Mouse (Mus musculus): Measurements from ENCODE around the gene Gm21969. TPM values are rescaled to one million over a fixed set of nuclear protein-coding genes. Genes with fewer than 3 reads are reported as not detected.

Gene Gm21969
- polyA plus RNA-seq, 1 experiment from 2014 or later, result not detected

DNA sequence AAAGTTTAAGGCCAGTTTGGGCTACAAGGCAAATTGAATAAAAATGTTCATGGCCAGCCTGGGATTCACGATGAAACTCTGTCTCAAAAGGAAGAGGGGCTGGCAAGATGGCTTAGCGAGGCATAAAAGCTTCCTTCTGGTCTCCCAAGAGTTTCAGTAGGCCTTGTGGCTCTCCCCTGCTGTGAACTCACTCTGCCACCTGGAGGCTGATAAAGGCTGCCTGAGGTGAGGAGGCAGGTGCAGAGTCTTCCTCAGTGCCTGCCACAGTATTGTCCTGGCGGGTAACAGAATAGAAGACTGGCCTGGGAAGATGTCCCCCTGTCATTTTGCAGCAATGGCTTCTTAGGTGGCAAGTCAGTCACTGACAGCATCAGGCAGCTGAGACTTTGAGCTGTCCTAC is 20.1 kb upstream of the Gm21969 start:
- Histone ChIP-seq H3K4me1 (replicated peaks; ENCODE audit: control insufficient read depth, insufficient read depth, low read length) (peaks cover 30% of the 10 kb centered on the region), H3K4me3 (replicated peaks; ENCODE audit: low read length) (no peak overlapping the region), H3K27me3 (ENCODE audit: control insufficient read depth, insufficient read depth, low read length) (no peaks in the 10 kb centered on the region), H3K27ac (no peak overlapping the region), H3K4me2 (replicated peaks) (no peak overlapping the region), H3K9me3 (ENCODE audit: control insufficient read depth, low read length) (no peaks in the 10 kb centered on the region), H3K9ac (no peak overlapping the region), H3K36me3 (replicated peaks; ENCODE audit: control insufficient read depth, insufficient read depth) (no peaks in the 10 kb centered on the region)
- ATAC-seq (ENCODE audit: low FRiP score) (no peak), DNase-seq (ENCODE audit: low spot score) (no peak)
- 27% methylated on average over 3 of the region's 3 CpGs for WGBS

DNA sequence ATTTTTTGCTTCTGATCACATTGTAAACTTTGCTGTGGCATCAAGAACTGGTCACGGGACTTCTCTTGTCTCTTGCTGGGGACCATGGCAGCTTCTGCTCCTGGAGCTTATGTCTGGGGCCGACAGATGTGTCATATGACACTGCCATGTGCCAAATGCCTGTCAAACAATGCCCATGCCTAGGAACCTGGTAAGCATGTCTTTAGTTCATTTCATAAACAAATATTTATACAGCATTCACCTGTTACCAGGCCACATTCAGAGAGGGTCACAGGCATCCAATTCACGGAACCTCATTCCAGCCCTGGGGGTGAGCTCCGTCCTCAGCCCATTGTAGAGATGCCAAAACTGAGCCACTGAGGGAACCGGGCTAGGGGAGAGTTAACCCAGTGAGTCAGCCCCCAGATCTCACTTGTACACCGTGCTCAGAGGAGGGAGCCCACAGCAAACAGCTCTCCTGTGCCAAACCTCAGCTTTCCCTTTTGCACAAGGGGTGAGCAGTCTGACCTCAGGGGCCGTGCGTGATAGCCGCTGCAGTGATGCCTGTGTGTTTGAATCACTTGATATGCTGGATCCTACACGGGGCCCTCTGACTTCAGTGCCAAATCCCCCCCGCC is 19.2 kb upstream of the Gm21969 start:
- no peaks in the 10 kb centered on the region for H3K27me3 ChIP-seq (ENCODE audit: control insufficient read depth, insufficient read depth, low read length)
- DNase-seq (ENCODE audit: low spot score) (no peak), ATAC-seq (ENCODE audit: low FRiP score) (no peak)
- H3K4me2 ChIP-seq (replicated peaks), result no peak overlapping the region
- 83% methylated on average over 11 of the region's 11 CpGs for WGBS
- no peak overlapping the region for H3K27ac ChIP-seq
- no peak overlapping the region for H3K4me3 ChIP-seq (replicated peaks; ENCODE audit: low read length)
- no peaks in the 10 kb centered on the region for H3K36me3 ChIP-seq (replicated peaks; ENCODE audit: control insufficient read depth, insufficient read depth)
- peaks cover 30% of the 10 kb centered on the region for H3K4me1 ChIP-seq (replicated peaks; ENCODE audit: control insufficient read depth, insufficient read depth, low read length)
- no peaks in the 10 kb centered on the region for H3K9me3 ChIP-seq (ENCODE audit: control insufficient read depth, low read length)
- no peak overlapping the region for H3K9ac ChIP-seq

DNA sequence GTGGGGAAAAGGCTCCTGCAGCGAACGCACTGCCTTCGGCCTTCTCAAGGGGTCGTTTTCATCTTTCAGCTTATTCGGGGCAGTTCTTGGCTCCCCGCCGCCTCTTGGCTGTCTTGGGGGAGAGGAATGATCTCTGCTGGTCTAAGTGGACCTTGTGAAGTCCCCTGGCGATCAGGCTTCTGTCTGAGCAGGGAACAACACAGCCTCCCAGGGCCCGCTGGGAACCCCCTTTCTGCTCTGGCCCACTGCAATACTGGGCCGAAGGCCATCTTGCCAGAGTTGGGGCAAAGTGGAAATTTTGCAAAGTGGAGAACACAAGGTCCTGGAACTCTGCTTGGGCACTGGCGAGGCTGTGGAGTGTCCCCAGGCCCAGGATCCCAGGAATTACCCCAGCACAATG is 18.3 kb upstream of the Gm21969 start:
- Histone ChIP-seq H3K27me3 (ENCODE audit: control insufficient read depth, insufficient read depth, low read length) (no peaks in the 10 kb centered on the region), H3K4me2 (replicated peaks) (no peak overlapping the region), H3K36me3 (replicated peaks; ENCODE audit: control insufficient read depth, insufficient read depth) (no peaks in the 10 kb centered on the region), H3K9ac (no peak overlapping the region), H3K4me1 (replicated peaks; ENCODE audit: control insufficient read depth, insufficient read depth, low read length) (peaks cover 24% of the 10 kb centered on the region), H3K9me3 (ENCODE audit: control insufficient read depth, low read length) (no peaks in the 10 kb centered on the region), H3K4me3 (replicated peaks; ENCODE audit: low read length) (no peak overlapping the region), H3K27ac (no peak overlapping the region)
- 77% methylated on average over 11 of the region's 11 CpGs for WGBS
- DNase-seq (ENCODE audit: low spot score) (no peak), ATAC-seq (ENCODE audit: low FRiP score) (no peak)

DNA sequence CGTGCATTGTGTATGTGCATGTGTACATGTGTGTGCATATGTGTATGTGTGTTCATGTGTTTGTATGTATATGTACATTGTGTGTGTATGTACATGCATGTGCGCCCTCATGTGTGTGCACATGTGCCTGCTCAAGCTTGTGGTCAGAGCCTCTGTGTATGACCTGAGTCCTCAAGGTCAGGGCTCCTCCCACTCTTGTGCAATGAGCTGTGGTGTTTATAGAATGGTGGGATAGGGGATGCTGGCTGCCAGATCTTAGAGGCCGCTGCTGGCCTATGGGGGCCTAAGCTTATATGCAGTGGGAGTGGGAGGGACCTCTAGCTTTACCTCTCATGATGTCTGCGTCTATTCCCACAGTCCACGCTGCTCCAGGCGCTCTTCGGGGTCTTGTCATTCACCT is 17.3 kb upstream of the Gm21969 start:
- H3K27ac ChIP-seq, result no peak overlapping the region
- no peaks in the 10 kb centered on the region for H3K9me3 ChIP-seq (ENCODE audit: control insufficient read depth, low read length)
- H3K27me3 ChIP-seq (ENCODE audit: control insufficient read depth, insufficient read depth, low read length), result no peaks in the 10 kb centered on the region
- no peak overlapping the region for H3K4me3 ChIP-seq (replicated peaks; ENCODE audit: low read length)
- H3K9ac ChIP-seq, result no peak overlapping the region
- no peak overlapping the region for H3K4me2 ChIP-seq (replicated peaks)
- 88% methylated on average over 7 of the region's 7 CpGs for WGBS
- no peak for ATAC-seq (ENCODE audit: low FRiP score)
- DNase-seq (ENCODE audit: low spot score), result no peak
- H3K4me1 ChIP-seq (replicated peaks; ENCODE audit: control insufficient read depth, insufficient read depth, low read length), result peaks cover 21% of the 10 kb centered on the region
- H3K36me3 ChIP-seq (replicated peaks; ENCODE audit: control insufficient read depth, insufficient read depth), result no peaks in the 10 kb centered on the region

DNA sequence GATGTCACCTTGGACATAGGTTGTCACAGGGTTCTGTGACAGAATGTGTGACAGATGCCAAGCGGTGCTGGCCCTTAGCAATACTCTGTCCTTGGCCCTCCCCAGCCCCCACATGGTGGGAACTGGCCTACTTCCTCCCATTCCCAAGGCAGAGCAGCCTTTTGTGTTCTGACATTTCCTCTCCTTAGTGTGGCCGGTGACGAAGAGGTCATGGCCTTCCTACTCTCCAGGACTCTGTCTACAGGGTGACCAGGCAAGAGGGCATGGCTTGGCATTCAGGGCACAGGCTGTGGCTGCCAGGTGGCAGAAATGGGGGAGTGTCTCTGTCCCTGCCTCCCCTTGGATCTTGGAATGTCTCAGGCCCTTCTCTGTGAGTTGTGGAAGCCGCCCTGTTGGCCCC is 15.6 kb upstream of the Gm21969 start:
- DNase-seq (ENCODE audit: low spot score), result no peak
- WGBS, result 69% methylated on average over 4 of the region's 4 CpGs
- Histone ChIP-seq H3K9me3 (ENCODE audit: control insufficient read depth, low read length) (no peaks in the 10 kb centered on the region), H3K4me2 (replicated peaks) (no peak overlapping the region), H3K4me1 (replicated peaks; ENCODE audit: control insufficient read depth, insufficient read depth, low read length) (peaks cover 8% of the 10 kb centered on the region), H3K27me3 (ENCODE audit: control insufficient read depth, insufficient read depth, low read length) (no peaks in the 10 kb centered on the region), H3K27ac (no peak overlapping the region), H3K36me3 (replicated peaks; ENCODE audit: control insufficient read depth, insufficient read depth) (no peaks in the 10 kb centered on the region), H3K4me3 (replicated peaks; ENCODE audit: low read length) (no peak overlapping the region), H3K9ac (no peak overlapping the region)
- no peak for ATAC-seq (ENCODE audit: low FRiP score)

DNA sequence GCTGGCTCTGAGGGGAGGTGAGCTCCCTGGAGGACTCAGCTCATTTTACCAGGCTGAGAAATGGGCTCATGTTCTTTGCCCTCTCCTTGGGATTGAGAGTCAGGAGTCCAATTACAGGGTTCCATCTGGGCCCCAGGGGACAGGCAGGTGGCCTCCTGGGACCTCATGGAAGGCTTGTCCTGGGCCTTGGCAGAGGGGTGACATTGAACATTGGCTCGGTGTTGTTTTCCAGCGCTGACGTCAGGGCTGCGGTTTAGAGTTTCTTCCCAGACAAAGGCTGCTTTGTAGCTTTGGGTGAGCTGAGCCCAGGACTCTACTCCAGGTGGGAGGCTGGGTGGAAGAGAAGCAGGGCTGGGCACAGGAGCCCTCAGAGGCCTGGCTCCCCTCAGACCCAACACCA is 15.2 kb upstream of the Gm21969 start:
- 81% methylated on average over 4 of the region's 4 CpGs for WGBS
- Histone ChIP-seq H3K9me3 (ENCODE audit: control insufficient read depth, low read length) (no peaks in the 10 kb centered on the region), H3K27me3 (ENCODE audit: control insufficient read depth, insufficient read depth, low read length) (no peaks in the 10 kb centered on the region), H3K36me3 (replicated peaks; ENCODE audit: control insufficient read depth, insufficient read depth) (no peaks in the 10 kb centered on the region), H3K27ac (no peak overlapping the region), H3K4me1 (replicated peaks; ENCODE audit: control insufficient read depth, insufficient read depth, low read length) (peaks cover 6% of the 10 kb centered on the region), H3K4me3 (replicated peaks; ENCODE audit: low read length) (no peak overlapping the region), H3K9ac (no peak overlapping the region), H3K4me2 (replicated peaks) (no peak overlapping the region)
- ATAC-seq (ENCODE audit: low FRiP score), result no peak
- no peak for DNase-seq (ENCODE audit: low spot score)

DNA sequence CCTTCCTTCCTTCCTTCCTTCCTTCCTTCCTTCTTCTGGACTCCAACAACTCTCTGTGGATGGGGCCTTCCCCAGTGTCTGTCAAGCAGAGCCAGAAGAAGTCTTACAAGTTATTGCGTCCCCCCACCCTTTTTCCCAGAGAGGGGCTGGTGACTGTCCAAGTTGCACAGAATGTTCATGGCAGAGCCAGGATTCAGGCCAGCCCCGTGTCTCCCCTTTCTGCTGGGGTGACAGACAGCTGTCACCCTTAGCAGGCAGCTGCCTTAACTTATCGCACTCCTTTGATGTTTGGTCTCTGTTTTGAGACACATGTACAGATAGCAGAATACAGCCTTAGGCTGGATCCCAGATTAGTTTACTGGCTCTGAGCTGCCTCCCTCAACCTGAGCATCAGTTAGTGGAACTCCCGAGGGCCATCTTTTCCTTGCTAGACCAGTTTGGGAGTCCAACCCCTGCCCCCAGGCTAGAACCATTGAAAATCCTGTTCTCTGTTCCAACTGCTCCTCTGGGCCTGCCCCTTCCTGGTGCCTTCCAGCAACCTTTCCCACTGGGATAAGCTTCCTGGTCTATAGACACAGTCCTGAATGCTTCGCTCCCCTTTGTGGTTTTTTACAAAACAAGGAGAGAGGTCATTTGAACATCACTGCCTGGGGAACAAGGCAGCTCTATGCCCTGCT is 13.5 kb upstream of the Gm21969 start:
- 63% methylated on average over 5 of the region's 5 CpGs for WGBS
- Histone ChIP-seq H3K9ac (no peak overlapping the region), H3K9me3 (ENCODE audit: control insufficient read depth, low read length) (no peaks in the 10 kb centered on the region), H3K4me1 (replicated peaks; ENCODE audit: control insufficient read depth, insufficient read depth, low read length) (no peaks in the 10 kb centered on the region), H3K36me3 (replicated peaks; ENCODE audit: control insufficient read depth, insufficient read depth) (no peaks in the 10 kb centered on the region), H3K27me3 (ENCODE audit: control insufficient read depth, insufficient read depth, low read length) (no peaks in the 10 kb centered on the region), H3K4me2 (replicated peaks) (no peak overlapping the region), H3K27ac (no peak overlapping the region), H3K4me3 (replicated peaks; ENCODE audit: low read length) (no peak overlapping the region)
- ATAC-seq (ENCODE audit: low FRiP score), result no peak
- DNase-seq (ENCODE audit: low spot score), result no peak

DNA sequence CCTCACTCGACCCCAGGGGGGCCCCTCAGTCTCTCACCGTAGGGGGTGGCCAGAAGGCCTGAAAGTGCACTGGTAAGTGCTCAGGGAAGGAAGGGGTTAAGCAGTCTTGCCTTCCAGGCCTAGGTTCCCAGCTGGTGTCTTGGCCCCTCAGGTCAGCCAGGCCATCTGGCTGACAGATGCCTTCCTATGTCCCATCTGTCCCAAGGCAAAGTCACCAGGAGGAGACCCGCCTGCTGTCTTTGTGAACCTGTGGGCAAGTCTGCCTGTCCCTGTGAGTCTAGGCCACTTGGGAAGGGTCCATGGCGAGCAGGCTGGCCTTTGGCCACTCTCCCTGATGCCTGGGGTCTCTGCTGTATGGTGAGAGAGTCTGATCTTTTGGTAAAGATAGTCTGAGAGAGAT is 12.5 kb upstream of the Gm21969 start:
- no peak for ATAC-seq (ENCODE audit: low FRiP score)
- DNase-seq (ENCODE audit: low spot score), result peak; percentile 44
- Histone ChIP-seq H3K27me3 (ENCODE audit: control insufficient read depth, insufficient read depth, low read length) (no peaks in the 10 kb centered on the region), H3K4me1 (replicated peaks; ENCODE audit: control insufficient read depth, insufficient read depth, low read length) (peaks cover 3% of the 10 kb centered on the region), H3K4me3 (replicated peaks; ENCODE audit: low read length) (no peak overlapping the region), H3K9me3 (ENCODE audit: control insufficient read depth, low read length) (no peaks in the 10 kb centered on the region), H3K36me3 (replicated peaks; ENCODE audit: control insufficient read depth, insufficient read depth) (no peaks in the 10 kb centered on the region), H3K27ac (no peak overlapping the region), H3K4me2 (replicated peaks) (no peak overlapping the region), H3K9ac (no peak overlapping the region)
- 24% methylated on average over 4 of the region's 4 CpGs for WGBS

DNA sequence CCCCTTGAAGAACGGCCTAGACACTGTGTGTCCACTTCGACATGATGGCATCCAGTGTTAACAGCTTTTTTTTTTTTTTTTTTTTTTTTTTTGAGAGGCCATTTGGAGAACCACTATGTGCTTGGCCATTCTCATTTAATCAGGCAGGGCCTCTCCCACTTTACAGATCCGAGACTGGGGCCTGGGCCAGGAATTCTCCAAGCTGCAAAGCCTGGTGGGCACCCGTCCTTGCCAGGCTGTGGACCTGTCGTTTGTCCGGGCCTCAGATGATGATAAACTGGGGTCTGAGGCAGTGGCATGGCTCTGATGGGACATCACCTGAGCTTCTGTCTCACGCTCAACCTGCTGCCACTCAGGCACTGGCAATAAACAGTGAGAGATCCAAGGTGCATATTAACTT is 10.1 kb upstream of the Gm21969 start:
- DNase-seq (ENCODE audit: low spot score), result no peak
- Histone ChIP-seq H3K4me1 (replicated peaks; ENCODE audit: control insufficient read depth, insufficient read depth, low read length) (peaks cover 27% of the 10 kb centered on the region), H3K4me3 (replicated peaks; ENCODE audit: low read length) (no peak overlapping the region)

DNA sequence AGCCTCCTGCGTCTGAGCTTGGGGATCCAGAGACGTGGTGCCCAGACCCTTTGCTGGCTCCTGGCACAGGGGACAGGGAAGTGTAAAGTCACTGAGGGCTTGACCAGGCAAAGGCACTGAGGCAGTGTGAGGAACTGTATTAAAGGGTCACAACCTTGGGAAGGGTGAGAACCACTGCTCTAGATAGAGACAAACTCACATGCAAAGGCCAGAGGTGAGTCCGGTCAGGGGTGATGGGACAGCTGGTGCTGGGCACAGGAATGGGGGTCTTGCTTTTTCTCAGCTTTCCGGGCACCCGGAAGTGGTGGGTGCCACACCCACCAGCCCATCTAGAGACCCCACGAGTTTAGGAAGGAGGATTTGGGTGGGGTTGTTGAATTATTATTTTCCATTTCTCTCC is 9.6 kb upstream of the Gm21969 start:
- DNase-seq (ENCODE audit: low spot score), result no peak
- Histone ChIP-seq H3K4me3 (replicated peaks; ENCODE audit: low read length) (no peak overlapping the region), H3K9me3 (ENCODE audit: control insufficient read depth, low read length) (no peaks in the 10 kb centered on the region), H3K36me3 (replicated peaks; ENCODE audit: control insufficient read depth, insufficient read depth) (no peaks in the 10 kb centered on the region), H3K27ac (no peak overlapping the region), H3K9ac (no peak overlapping the region), H3K27me3 (ENCODE audit: control insufficient read depth, insufficient read depth, low read length) (no peaks in the 10 kb centered on the region), H3K4me1 (replicated peaks; ENCODE audit: control insufficient read depth, insufficient read depth, low read length) (peaks cover 32% of the 10 kb centered on the region), H3K4me2 (replicated peaks) (no peak overlapping the region)
- no peak for ATAC-seq (ENCODE audit: low FRiP score)
- 75% methylated on average over 6 of the region's 6 CpGs for WGBS

More for the DNA sequence above, 10.1 kb upstream of the Gm21969 start:
- Histone ChIP-seq H3K27ac (no peak overlapping the region), H3K9me3 (ENCODE audit: control insufficient read depth, low read length) (no peaks in the 10 kb centered on the region), H3K27me3 (ENCODE audit: control insufficient read depth, insufficient read depth, low read length) (no peaks in the 10 kb centered on the region), H3K4me2 (replicated peaks) (no peak overlapping the region), H3K36me3 (replicated peaks; ENCODE audit: control insufficient read depth, insufficient read depth) (no peaks in the 10 kb centered on the region), H3K9ac (no peak overlapping the region)
- 87% methylated on average over 7 of the region's 7 CpGs for WGBS
- ATAC-seq (ENCODE audit: low FRiP score), result no peak
